Mouse (Mus musculus) B cell, adult 2 months (primary cell): ENCODE measurements around the gene Lzic.
A peak's percentile ranks its signal among the peaks of the same experiment; 100 is the strongest.
"Not testable (repeated sequence)": the region's sequence is repeated elsewhere in the genome, so short reads cannot be mapped to it uniquely, and the experiment has no call there.

ENCODE experiments used
- DNase-seq, 2 experiments: peaks; one replicate each; pipeline ENCODE4 v3.0.0; 2022

Lzic gene

GRCm38 (mm10) chr4:149485053-149485824 is at the start of gene Lzic, which contains the start of gene Nmnat1:
TSS of gene Lzic (plus strand) at chr4:149485229.
TSS of gene Nmnat1 (minus strand) at chr4:149485202.
- peak; percentile 92 to 93 for DNase-seq

GRCm38 (mm10) chr4:149440576-149440975 is 44.5 kb upstream of the Lzic start:
- no peak for DNase-seq

DNA sequence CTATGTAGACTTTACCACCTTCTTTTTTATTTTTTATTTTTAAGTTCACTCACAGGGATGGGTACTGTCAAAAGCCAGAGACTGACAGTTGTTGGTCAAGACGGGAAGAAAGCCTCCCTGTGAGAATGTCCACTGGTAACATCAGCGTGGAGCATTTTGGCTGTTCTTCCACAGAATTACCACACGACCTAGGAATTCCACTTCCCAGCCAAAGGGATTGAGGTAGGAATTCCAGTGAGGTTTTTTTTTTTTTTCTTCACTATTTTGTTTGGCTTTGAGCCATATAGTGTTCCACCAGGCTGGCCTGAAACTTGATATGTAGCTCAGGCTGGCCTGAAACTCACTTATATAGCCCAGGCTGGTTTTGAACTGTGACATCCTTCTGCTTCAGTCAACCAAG is 42.6 kb upstream of the Lzic start:
- DNase-seq: no peak

DNA sequence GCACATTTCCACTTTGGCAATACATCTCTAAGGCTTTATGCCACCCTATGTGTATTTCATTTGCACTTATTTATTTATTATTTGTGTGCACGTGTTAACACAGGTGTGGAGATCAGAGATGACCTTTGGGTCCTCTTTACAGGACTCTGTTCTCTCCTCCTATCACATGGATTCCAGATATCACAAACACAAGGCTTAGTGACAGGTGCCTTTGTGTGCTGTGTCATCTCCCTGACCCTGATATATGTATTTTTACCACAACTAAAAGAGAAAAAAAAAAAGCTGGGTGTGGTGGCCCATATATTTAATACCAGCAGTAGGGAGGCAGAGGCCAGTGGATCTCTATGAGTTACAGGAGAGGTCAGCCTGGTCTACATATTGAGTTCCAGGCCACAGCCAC is 40.6 kb upstream of the Lzic start:
- no peak for DNase-seq

DNA sequence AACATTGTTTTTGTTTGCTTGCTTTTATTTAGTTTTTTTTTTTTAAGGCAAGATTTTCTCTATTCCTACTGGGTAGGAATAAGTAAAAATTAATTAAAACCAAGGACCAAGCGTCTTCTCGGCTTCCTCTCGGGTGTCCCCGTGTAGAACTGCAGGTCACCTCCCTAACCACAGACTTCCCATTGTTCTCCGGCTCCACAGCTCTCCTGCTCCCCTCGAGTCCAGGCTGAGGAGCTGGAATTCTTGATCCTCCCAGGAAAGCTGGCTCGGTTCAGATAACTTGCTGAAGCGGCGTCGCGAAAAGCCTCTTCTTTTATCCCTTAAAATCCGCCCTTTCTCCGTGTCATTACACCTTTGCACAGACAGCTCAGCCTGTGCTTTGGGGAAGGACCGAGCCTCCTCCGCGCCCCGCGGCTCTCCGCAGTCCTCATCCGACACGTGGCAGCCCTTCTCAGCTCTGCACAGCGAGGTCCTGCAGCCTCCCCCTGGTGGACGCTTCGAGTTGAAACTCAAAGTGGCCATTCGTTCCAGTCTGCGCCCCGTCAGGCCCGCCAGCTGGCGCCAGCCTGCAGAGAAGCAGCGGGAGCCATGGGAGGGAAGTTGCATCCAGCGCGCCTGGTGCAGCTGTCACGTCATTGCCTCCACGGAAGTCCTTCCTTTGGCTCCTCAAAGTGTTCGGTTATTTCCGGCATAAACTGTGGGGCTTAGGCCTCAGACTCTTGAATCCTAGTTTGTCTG is 39.9 kb upstream of the Lzic start:
- DNase-seq: peak; percentile 83

- no peak for DNase-seq
These were observed 39.2 kb upstream of the Lzic start for GRCm38 (mm10) chr4:149445868-149446267.

DNA sequence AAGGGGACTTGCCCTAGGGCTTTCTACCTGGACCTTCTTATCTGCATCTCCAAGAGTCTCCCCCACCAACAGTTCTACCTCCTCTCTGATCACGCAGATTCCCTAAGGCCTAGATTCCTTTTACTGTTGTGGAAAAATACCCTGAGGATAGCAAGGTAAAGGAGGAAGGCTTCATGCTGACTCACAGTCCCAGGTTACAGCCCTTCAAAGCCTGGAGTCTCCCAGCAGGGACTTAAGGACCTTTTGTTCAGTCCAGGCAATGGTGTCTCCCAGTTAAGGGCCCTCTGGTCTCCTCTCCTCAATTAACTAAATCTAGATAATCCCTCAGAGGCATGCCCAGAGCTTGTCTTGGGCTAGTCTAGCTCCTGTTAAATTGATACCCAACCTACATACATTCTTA is 38.7 kb upstream of the Lzic start:
- DNase-seq: no peak

DNA sequence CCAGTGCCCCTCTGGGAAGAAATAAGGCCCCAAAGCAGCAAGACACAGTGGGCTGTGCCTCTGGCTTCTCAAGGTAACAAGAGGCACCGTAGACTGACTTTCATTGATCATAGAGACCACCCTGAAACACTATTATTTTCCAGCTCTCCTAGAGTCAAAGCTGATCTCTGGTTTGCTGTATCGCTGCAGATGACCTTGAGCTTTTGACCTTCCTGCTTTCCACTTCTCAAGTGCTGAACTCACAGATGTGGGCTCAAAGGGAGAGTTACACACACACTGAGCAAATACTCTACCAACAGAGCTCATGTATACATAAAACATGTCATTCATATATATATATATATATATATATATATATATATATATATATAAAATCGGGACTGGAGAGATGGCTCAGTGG is 34.4 kb upstream of the Lzic start:
- DNase-seq: no peak

GRCm38 (mm10) chr4:149453656-149454055 is 31.4 kb upstream of the Lzic start:
- peak; percentile 40 to 49 for DNase-seq

DNA sequence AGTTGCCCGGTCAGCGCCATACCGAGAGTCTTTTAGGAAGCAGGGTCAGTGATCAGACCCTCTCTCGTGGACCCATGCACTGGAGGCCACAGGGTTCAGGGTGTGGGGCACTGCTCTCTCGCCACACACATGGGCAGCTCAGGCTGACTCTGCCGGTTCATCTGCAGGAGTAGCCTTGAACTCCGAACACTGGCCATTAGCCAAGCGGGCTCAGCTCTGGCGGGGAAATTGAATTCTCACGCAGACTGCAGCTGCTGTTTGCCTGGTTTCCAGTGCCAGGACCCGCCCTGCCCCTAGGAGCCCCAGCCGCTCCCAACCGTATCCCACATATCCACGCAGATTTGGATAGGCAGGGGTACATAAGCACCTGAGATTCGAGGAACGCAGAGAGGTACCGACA is 30.8 kb upstream of the Lzic start:
- no peak for DNase-seq

DNA sequence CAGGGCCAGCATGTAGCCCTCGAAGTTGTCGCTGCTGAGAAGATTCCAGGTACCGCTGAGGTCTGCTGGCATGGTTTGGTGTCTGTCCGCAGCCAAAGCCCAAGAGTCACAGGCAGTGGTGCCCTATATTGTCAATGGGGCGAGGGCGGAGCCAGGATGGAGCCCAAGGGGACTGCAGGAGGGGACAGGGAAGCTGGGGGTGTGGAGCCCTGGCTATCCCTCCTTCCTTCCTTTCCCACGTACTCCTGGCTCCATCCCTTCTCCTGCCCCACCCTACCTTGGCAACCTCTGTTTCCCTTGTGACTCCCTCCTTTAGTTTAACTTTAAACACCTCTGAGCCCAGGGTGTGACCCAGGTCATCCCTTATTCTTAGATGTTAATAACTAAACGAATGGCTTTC is 30.1 kb upstream of the Lzic start, which contains the start of gene Rbp7:
Gene Rbp7 (minus strand): TSS at position 100 of the 400 bp plus-strand sequence.
- DNase-seq: no peak

- DNase-seq: not testable (repeated sequence)
These were observed 27.9 kb upstream of the Lzic start for GRCm38 (mm10) chr4:149457163-149457562.

DNA sequence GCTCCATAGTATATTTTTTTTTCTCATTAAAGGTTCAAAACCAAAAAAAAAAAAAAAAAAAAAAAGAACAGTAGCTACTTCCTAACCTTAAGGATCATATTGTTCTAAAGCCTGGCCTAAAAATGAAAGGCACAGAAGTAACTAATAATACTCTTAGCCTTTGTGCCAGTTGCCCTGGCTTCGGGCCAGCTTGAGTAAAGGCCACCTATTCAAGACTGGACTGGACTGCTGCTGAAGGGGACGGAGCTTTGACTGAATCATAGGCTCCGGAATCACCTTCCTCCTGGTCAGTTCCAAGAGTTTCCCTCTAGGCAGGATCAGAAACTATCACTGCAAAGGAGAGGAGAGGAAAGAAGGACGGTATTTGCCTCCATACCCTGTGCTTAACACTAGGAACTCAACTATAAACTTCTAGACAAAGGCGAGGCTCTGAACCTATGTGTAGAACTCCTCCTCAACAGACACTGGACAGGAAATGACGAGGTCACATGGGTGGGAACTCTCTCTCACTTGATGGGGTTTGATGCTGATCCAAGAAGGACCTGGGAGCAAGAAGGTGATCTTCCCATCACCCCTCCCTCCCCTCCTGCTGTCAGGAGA is 27.1 kb upstream of the Lzic start:
- no peak for DNase-seq

- DNase-seq: no peak
These were observed 26.5 kb upstream of the Lzic start for GRCm38 (mm10) chr4:149458526-149458925.

- no peak for DNase-seq
These were observed 25.6 kb upstream of the Lzic start for GRCm38 (mm10) chr4:149459425-149459824.

- not testable (repeated sequence) for DNase-seq
These were observed 24.6 kb upstream of the Lzic start for GRCm38 (mm10) chr4:149460475-149460874.

GRCm38 (mm10) chr4:149461579-149462304 is 23.3 kb upstream of the Lzic start:
- DNase-seq: no peak

GRCm38 (mm10) chr4:149462305-149462971 is 22.6 kb upstream of the Lzic start:
- DNase-seq: no peak

- no peak for DNase-seq
These were observed 21.5 kb upstream of the Lzic start for GRCm38 (mm10) chr4:149463435-149463950.

DNA sequence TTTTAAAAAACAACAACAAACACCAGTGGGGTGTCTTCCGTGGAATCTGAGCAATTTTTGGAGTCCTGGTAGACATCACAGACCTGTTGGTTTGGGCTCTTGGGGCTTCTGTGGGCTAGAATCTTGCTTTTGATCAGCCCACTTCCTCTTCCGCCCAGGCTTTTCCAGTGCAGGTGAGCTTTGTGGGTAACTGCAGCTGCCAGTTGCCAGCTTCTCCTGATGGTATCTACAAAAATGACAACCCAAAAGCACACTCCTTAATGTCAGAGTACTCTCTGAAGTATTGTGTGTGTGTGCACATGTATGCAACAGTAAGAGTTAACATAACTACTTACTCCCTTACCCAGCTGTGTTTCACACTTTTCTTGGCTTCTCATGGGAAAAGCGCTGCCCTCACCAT is 15.5 kb upstream of the Lzic start:
- DNase-seq: no peak

DNA sequence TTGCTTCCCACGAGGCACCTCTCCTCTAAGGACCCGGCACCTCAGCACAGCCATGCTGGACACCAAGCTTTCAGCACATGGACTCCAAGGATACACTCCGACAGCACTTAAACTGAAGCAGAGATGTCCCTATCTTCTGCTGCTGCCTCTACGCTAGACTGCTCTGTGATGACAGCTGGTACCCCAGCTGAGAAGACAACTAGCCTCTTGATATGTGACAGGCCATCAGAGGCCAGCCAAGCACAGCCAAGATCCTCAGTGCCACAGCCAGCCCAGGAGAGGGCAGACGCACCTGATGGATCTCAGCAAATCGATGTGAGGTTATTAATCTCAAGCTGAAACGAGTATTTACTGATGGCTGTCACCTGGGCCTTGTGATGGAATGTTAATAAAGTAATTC is 9.9 kb upstream of the Lzic start:
- no peak for DNase-seq

- no peak for DNase-seq
These were observed 8.0 kb upstream of the Lzic start, which contains the start of gene Tmem274 for GRCm38 (mm10) chr4:149477078-149477477. TSS of gene Tmem274 (plus strand) at chr4:149477378.
